Mouse (Mus musculus) embryonic facial prominence, embryonic 12.5 days (tissue): ENCODE measurements around the gene Cd2bp2. TPM values are rescaled to one million over a fixed set of nuclear protein-coding genes. Genes with fewer than 3 reads are reported as not detected.

Experiments used
- ATAC-seq: fragments of 200-750 bp; cut with Nextera tagmentation; 2 replicates; pipeline ENCODE4 v1.8.0; 2017; ENCODE audit not compliant: insufficient number of reproducible peaks, insufficient read depth, low FRiP score, low TSS enrichment
- H3K27ac ChIP-seq: fragments of 300-500 bp; sonication (generic); 2 replicates; pipeline ENCODE4 v1.5.1; 2016; ENCODE audit warnings: mild to moderate bottlenecking
- H3K27me3 ChIP-seq: fragments of 300-500 bp; sonication (generic); 2 replicates; pipeline ENCODE4 v1.6.1; 2016; ENCODE audit warnings: mild to moderate bottlenecking, moderate library complexity
- H3K36me3 ChIP-seq: fragments of 300-500 bp; sonication (generic); 2 replicates; pipeline ENCODE4 v1.6.1; 2016; ENCODE audit warnings: mild to moderate bottlenecking
- H3K4me1 ChIP-seq: fragments of 300-500 bp; sonication (generic); 2 replicates; pipeline ENCODE4 v1.6.1; 2016
- H3K4me2 ChIP-seq: fragments of 300-500 bp; sonication (generic); replicated peaks from 2 replicates; pipeline ENCODE4 v1.6.1; 2016; ENCODE audit warnings: mild to moderate bottlenecking, moderate library complexity
- H3K4me3 ChIP-seq: fragments of 300-500 bp; sonication (generic); 2 replicates; pipeline ENCODE4 v1.5.1; 2016; ENCODE audit warnings: mild to moderate bottlenecking
- H3K9ac ChIP-seq: fragments of 300-500 bp; sonication (generic); 2 replicates; pipeline ENCODE4 v1.6.1; 2016; ENCODE audit warnings: mild to moderate bottlenecking, moderate library complexity
- H3K9me3 ChIP-seq: fragments of 300-500 bp; sonication (generic); 2 replicates; pipeline ENCODE4 v1.6.1; 2016; ENCODE audit warnings: mild to moderate bottlenecking, moderate library complexity
- WGBS: fragments of 180-500 bp; shearing (Covaris S2); methylation state at CpG from one replicate; pipeline ENCODE4 v1.1.7; 2016; 5-methylcytosine and 5-hydroxymethylcytosine counted together
- polyA plus RNA-seq: library from polyadenylated mRNA; unstranded; fragments of >200 nt; fragmentation: Nextera tagmentation; extraction: Ambion mirVana; gene quantifications from 2 replicates; pipeline ENCODE4 v1.2.1, GENCODE M21; 2016

Gene Cd2bp2
- polyA plus RNA-seq, 1 experiment from 2014 or later: 73.7 TPM

GRCm38 (mm10) chr7:127214981-127215871 is 19.4 kb upstream of the Cd2bp2 start:
- peak overlapping the region; percentile 49 for H3K4me2 ChIP-seq
- H3K36me3 ChIP-seq: no peaks in the 10 kb centered on the region
- H3K4me3 ChIP-seq: peak overlapping the region; percentile 29
- H3K27me3 ChIP-seq: peaks cover 12% of the 10 kb centered on the region; the same call in 1 of the 2 replicates
- no peaks in the 10 kb centered on the region for H3K9me3 ChIP-seq
- peaks cover 5% of the 10 kb centered on the region; the same call in 1 of the 2 replicates for H3K4me1 ChIP-seq
- 0 out of 2 replicates have a peak overlapping the region, but pooled peaks have one; percentile 11 for H3K27ac ChIP-seq
- peak overlapping the region; percentile 49; the same call in 1 of the 2 replicates for H3K9ac ChIP-seq
- 22% methylated on average over 33 of the region's 33 CpGs for WGBS
- peak; percentile 12; the same call in 1 of the 2 replicates for ATAC-seq

- no peak overlapping the region for H3K27ac ChIP-seq
- 21% methylated on average over 21 of the region's 21 CpGs for WGBS
- no peak for ATAC-seq
- H3K27me3 ChIP-seq: peaks cover 12% of the 10 kb centered on the region; the same call in 1 of the 2 replicates
- H3K36me3 ChIP-seq: no peaks in the 10 kb centered on the region
- H3K4me2 ChIP-seq: peak overlapping the region; percentile 49
- H3K9ac ChIP-seq: peak overlapping the region; percentile 49
- H3K4me3 ChIP-seq: peak overlapping the region; percentile 29; the same call in 1 of the 2 replicates
- H3K9me3 ChIP-seq: no peaks in the 10 kb centered on the region
- peaks cover 5% of the 10 kb centered on the region; the same call in 1 of the 2 replicates for H3K4me1 ChIP-seq
Observed at GRCm38 (mm10) chr7:127214521-127214920, 18.7 kb upstream of the Cd2bp2 start.

- H3K9ac ChIP-seq: no peak overlapping the region
- H3K4me2 ChIP-seq: peak overlapping the region; percentile 49; the same call in 1 of the 2 replicates
- 45% methylated on average over 12 of the region's 12 CpGs for WGBS
- peak overlapping the region; percentile 29; the same call in 1 of the 2 replicates for H3K4me3 ChIP-seq
- ATAC-seq: no peak
- H3K27ac ChIP-seq: no peak overlapping the region
- H3K27me3 ChIP-seq: peaks cover 12% of the 10 kb centered on the region; the same call in 1 of the 2 replicates
- H3K9me3 ChIP-seq: no peaks in the 10 kb centered on the region
- no peaks in the 10 kb centered on the region for H3K36me3 ChIP-seq
- peaks cover 5% of the 10 kb centered on the region; the same call in 1 of the 2 replicates for H3K4me1 ChIP-seq
Observed at GRCm38 (mm10) chr7:127213930-127214329, 18.1 kb upstream of the Cd2bp2 start.

- Histone ChIP-seq H3K27me3 (peaks cover 12% of the 10 kb centered on the region; the same call in 1 of the 2 replicates), H3K27ac (no peak overlapping the region), H3K9ac (no peak overlapping the region), H3K36me3 (no peaks in the 10 kb centered on the region), H3K4me3 (no peak overlapping the region), H3K4me2 (no peak overlapping the region), H3K4me1 (peaks cover 5% of the 10 kb centered on the region; the same call in 1 of the 2 replicates), H3K9me3 (no peaks in the 10 kb centered on the region)
- 49% methylated on average over 7 of the region's 7 CpGs for WGBS
- ATAC-seq: no peak
Observed at GRCm38 (mm10) chr7:127213485-127213884, 17.6 kb upstream of the Cd2bp2 start.

GRCm38 (mm10) chr7:127212432-127213250 is 16.8 kb upstream of the Cd2bp2 start:
- no peak overlapping the region for H3K4me3 ChIP-seq
- no peak overlapping the region for H3K4me2 ChIP-seq
- H3K9me3 ChIP-seq: no peaks in the 10 kb centered on the region
- H3K27me3 ChIP-seq: peaks cover 12% of the 10 kb centered on the region; the same call in 1 of the 2 replicates
- 89% methylated on average over 12 of the region's 12 CpGs for WGBS
- no peak for ATAC-seq
- no peak overlapping the region for H3K9ac ChIP-seq
- H3K4me1 ChIP-seq: peaks cover 5% of the 10 kb centered on the region; the same call in 1 of the 2 replicates
- H3K36me3 ChIP-seq: no peaks in the 10 kb centered on the region
- no peak overlapping the region for H3K27ac ChIP-seq

- Histone ChIP-seq H3K9me3 (no peaks in the 10 kb centered on the region), H3K36me3 (no peaks in the 10 kb centered on the region), H3K4me1 (peaks cover 15% of the 10 kb centered on the region), H3K27ac (no peak overlapping the region), H3K4me2 (no peak overlapping the region), H3K9ac (no peak overlapping the region), H3K4me3 (no peak overlapping the region), H3K27me3 (peaks cover 12% of the 10 kb centered on the region; the same call in 1 of the 2 replicates)
- 71% methylated on average over 5 of the region's 5 CpGs for WGBS
- ATAC-seq: no peak
Observed at GRCm38 (mm10) chr7:127211014-127211745, 15.3 kb upstream of the Cd2bp2 start.

- ATAC-seq: no peak
- Histone ChIP-seq H3K9ac (no peak overlapping the region), H3K4me2 (no peak overlapping the region), H3K4me3 (no peak overlapping the region), H3K27me3 (peaks cover 12% of the 10 kb centered on the region; the same call in 1 of the 2 replicates), H3K27ac (no peak overlapping the region), H3K9me3 (no peaks in the 10 kb centered on the region), H3K4me1 (peaks cover 18% of the 10 kb centered on the region), H3K36me3 (no peaks in the 10 kb centered on the region)
- WGBS: 87% methylated on average over 4 of the region's 4 CpGs
Observed at GRCm38 (mm10) chr7:127210266-127210665, 14.4 kb upstream of the Cd2bp2 start.

- H3K27me3 ChIP-seq: peaks cover 12% of the 10 kb centered on the region; the same call in 1 of the 2 replicates
- no peak for ATAC-seq
- H3K27ac ChIP-seq: 0 out of 2 replicates have a peak overlapping the region, but pooled peaks have one; percentile 25
- WGBS: 79% methylated on average over 5 of the region's 5 CpGs
- peak overlapping the region; percentile 59 for H3K4me2 ChIP-seq
- H3K9ac ChIP-seq: no peak overlapping the region
- 0 out of 2 replicates have a peak, but pooled peaks cover 3% of the 10 kb centered on the region for H3K36me3 ChIP-seq
- H3K4me1 ChIP-seq: peaks cover 18% of the 10 kb centered on the region
- no peak overlapping the region for H3K4me3 ChIP-seq
- no peaks in the 10 kb centered on the region for H3K9me3 ChIP-seq
Observed at GRCm38 (mm10) chr7:127209851-127210250, 14.0 kb upstream of the Cd2bp2 start.

GRCm38 (mm10) chr7:127208553-127209438 is 12.9 kb upstream of the Cd2bp2 start, which contains the start of gene Mylpf:
TSS of gene Mylpf (plus strand) at chr7:127208890.
- peak; percentile 96 for ATAC-seq
- Histone ChIP-seq H3K4me2 (peak within 1 kb of the TSS; percentile 99), H3K9ac (peak within 1 kb of the TSS; percentile 97), H3K27ac (peak within 1 kb of the TSS; percentile 88), H3K4me3 (peak within 1 kb of the TSS; percentile 83), H3K4me1 (peaks cover 17% of the 10 kb centered on the region), H3K27me3 (0 out of 2 replicates have a peak, but pooled peaks cover 3% of the 10 kb centered on the region), H3K9me3 (no peaks in the 10 kb centered on the region), H3K36me3 (peaks cover 6% of the 10 kb centered on the region)
- under 1% methylated on average over 34 of the region's 44 CpGs for WGBS

GRCm38 (mm10) chr7:127208295-127208552 is 12.4 kb upstream of the Cd2bp2 start, which contains the start of gene Tbc1d10b:
TSS of gene Tbc1d10b (minus strand) at chr7:127208468.
- Histone ChIP-seq H3K4me3 (peak within 1 kb of the TSS; percentile 83), H3K9me3 (no peaks in the 10 kb centered on the region), H3K4me2 (peak within 1 kb of the TSS; percentile 99), H3K4me1 (peaks cover 17% of the 10 kb centered on the region), H3K27ac (peak within 1 kb of the TSS; percentile 88), H3K36me3 (peaks cover 11% of the 10 kb centered on the region), H3K27me3 (no peaks in the 10 kb centered on the region), H3K9ac (peak within 1 kb of the TSS; percentile 97)
- no peak for ATAC-seq
- WGBS: 2% methylated on average over 24 of the region's 44 CpGs
